Mouse (Mus musculus) midbrain, embryonic 12.5 days (tissue): Measurements from ENCODE around the gene Tnfsf13. TPM values are rescaled to one million over a fixed set of nuclear protein-coding genes. Genes with fewer than 3 reads are reported as not detected.
"Not testable (repeated sequence)": the region's sequence is repeated elsewhere in the genome, so short reads cannot be mapped to it uniquely, and the experiment has no call there.

ENCODE experiments used
- ATAC-seq: fragments of 200-750 bp; cut with Nextera tagmentation; 2 replicates; pipeline ENCODE4 v1.8.0; 2017; ENCODE audit warnings: low read depth, moderate TSS enrichment, moderate library complexity; ENCODE audit not compliant: low FRiP score
- H3K27ac ChIP-seq: fragments of 300-500 bp; sonication (generic); replicated peaks from 2 replicates; pipeline ENCODE4 v1.5.1; 2016; ENCODE audit warnings: mild to moderate bottlenecking
- H3K27me3 ChIP-seq: fragments of 300-500 bp; sonication (generic); 2 replicates; pipeline ENCODE4 v1.6.1; 2016; ENCODE audit warnings: mild to moderate bottlenecking
- H3K36me3 ChIP-seq: fragments of 300-500 bp; sonication (generic); 2 replicates; pipeline ENCODE4 v1.6.1; 2016
- H3K4me1 ChIP-seq: fragments of 300-500 bp; sonication (generic); 2 replicates; pipeline ENCODE4 v1.6.1; 2016
- H3K4me2 ChIP-seq: fragments of 300-500 bp; sonication (generic); replicated peaks from 2 replicates; pipeline ENCODE4 v1.6.1; 2016; ENCODE audit warnings: mild to moderate bottlenecking, moderate library complexity
- H3K4me3 ChIP-seq: fragments of 300-500 bp; sonication (generic); 2 replicates; pipeline ENCODE4 v1.5.1; 2016; ENCODE audit warnings: mild to moderate bottlenecking
- H3K9ac ChIP-seq: fragments of 300-500 bp; sonication (generic); replicated peaks from 2 replicates; pipeline ENCODE4 v1.6.1; 2016; ENCODE audit warnings: mild to moderate bottlenecking, moderate library complexity
- H3K9me3 ChIP-seq: fragments of 300-500 bp; sonication (generic); 2 replicates; pipeline ENCODE4 v1.6.1; 2016; ENCODE audit warnings: mild to moderate bottlenecking
- WGBS: fragments of 180-500 bp; shearing (Covaris S2); methylation state at CpG from one replicate; pipeline ENCODE4 v1.1.7; 2016; 5-methylcytosine and 5-hydroxymethylcytosine counted together
- polyA plus RNA-seq: library from polyadenylated mRNA; unstranded; fragments of >200 nt; fragmentation: Nextera tagmentation; extraction: Ambion mirVana; gene quantifications from 2 replicates; pipeline ENCODE4 v1.2.1, GENCODE M21; 2016

Tnfsf13 gene
- polyA plus RNA-seq, 1 experiment from 2014 or later: 0.77 TPM

- no peak overlapping the region for H3K9ac ChIP-seq
- ATAC-seq: no peak
- no peaks in the 10 kb centered on the region for H3K27me3 ChIP-seq
- H3K4me1 ChIP-seq: no peaks in the 10 kb centered on the region
- H3K27ac ChIP-seq: no peak overlapping the region
- H3K9me3 ChIP-seq: no peaks in the 10 kb centered on the region
- WGBS: 81% methylated on average over 20 of the region's 20 CpGs
- H3K4me2 ChIP-seq: no peak overlapping the region
- H3K36me3 ChIP-seq: no peaks in the 10 kb centered on the region
- no peak overlapping the region for H3K4me3 ChIP-seq
These were observed 27.5 kb upstream of the Tnfsf13 start for GRCm38 (mm10) chr11:69712954-69713672.

GRCm38 (mm10) chr11:69711082-69711481, 25.5 kb upstream of the Tnfsf13 start:
- WGBS: 81% methylated on average over 2 of the region's 2 CpGs

GRCm38 (mm10) chr11:69710470-69710869, 24.9 kb upstream of the Tnfsf13 start:
- Histone ChIP-seq H3K27me3 (no peaks in the 10 kb centered on the region), H3K4me1 (no peaks in the 10 kb centered on the region), H3K9ac (no peak overlapping the region), H3K9me3 (no peaks in the 10 kb centered on the region), H3K36me3 (no peaks in the 10 kb centered on the region), H3K27ac (no peak overlapping the region), H3K4me3 (no peak overlapping the region), H3K4me2 (no peak overlapping the region)
- WGBS: 72% methylated on average over 3 of the region's 3 CpGs
- ATAC-seq: no peak

More at GRCm38 (mm10) chr11:69711082-69711481, 25.5 kb upstream of the Tnfsf13 start:
- no peak overlapping the region for H3K4me2 ChIP-seq
- H3K9me3 ChIP-seq: no peaks in the 10 kb centered on the region
- H3K4me3 ChIP-seq: no peak overlapping the region
- H3K27me3 ChIP-seq: no peaks in the 10 kb centered on the region
- no peak overlapping the region for H3K9ac ChIP-seq
- no peak overlapping the region for H3K27ac ChIP-seq
- no peaks in the 10 kb centered on the region for H3K36me3 ChIP-seq
- H3K4me1 ChIP-seq: no peaks in the 10 kb centered on the region
- no peak for ATAC-seq

- no peaks in the 10 kb centered on the region for H3K9me3 ChIP-seq
- ATAC-seq: no peak
- peak overlapping the region; percentile 21; the same call in 1 of the 2 replicates for H3K27ac ChIP-seq
- H3K4me2 ChIP-seq: no peak overlapping the region
- H3K36me3 ChIP-seq: no peaks in the 10 kb centered on the region
- no peak overlapping the region for H3K9ac ChIP-seq
- H3K4me1 ChIP-seq: no peaks in the 10 kb centered on the region
- H3K27me3 ChIP-seq: no peaks in the 10 kb centered on the region
- H3K4me3 ChIP-seq: no peak overlapping the region
- WGBS: 52% methylated on average over 11 of the region's 11 CpGs
These were observed 24.2 kb upstream of the Tnfsf13 start for GRCm38 (mm10) chr11:69709554-69710446.

- WGBS: 82% methylated on average over 3 of the region's 3 CpGs
These were observed 23.2 kb upstream of the Tnfsf13 start for GRCm38 (mm10) chr11:69708614-69709265.

GRCm38 (mm10) chr11:69707873-69708381, 22.3 kb upstream of the Tnfsf13 start:
- Histone ChIP-seq H3K4me2 (no peak overlapping the region), H3K36me3 (no peaks in the 10 kb centered on the region), H3K4me1 (no peaks in the 10 kb centered on the region), H3K27me3 (no peaks in the 10 kb centered on the region), H3K4me3 (no peak overlapping the region), H3K27ac (no peak overlapping the region), H3K9me3 (no peaks in the 10 kb centered on the region), H3K9ac (no peak overlapping the region)
- no peak for ATAC-seq
- 92% methylated on average over 4 of the region's 4 CpGs for WGBS

More at GRCm38 (mm10) chr11:69708614-69709265, 23.2 kb upstream of the Tnfsf13 start:
- Histone ChIP-seq H3K27me3 (no peaks in the 10 kb centered on the region), H3K4me1 (no peaks in the 10 kb centered on the region), H3K9me3 (no peaks in the 10 kb centered on the region), H3K27ac (no peak overlapping the region), H3K4me2 (no peak overlapping the region), H3K9ac (no peak overlapping the region), H3K36me3 (no peaks in the 10 kb centered on the region), H3K4me3 (no peak overlapping the region)
- ATAC-seq: no peak

- Histone ChIP-seq H3K27ac (no peak overlapping the region), H3K9ac (no peak overlapping the region), H3K27me3 (no peaks in the 10 kb centered on the region), H3K4me2 (no peak overlapping the region), H3K36me3 (no peaks in the 10 kb centered on the region), H3K4me1 (no peaks in the 10 kb centered on the region), H3K9me3 (no peaks in the 10 kb centered on the region), H3K4me3 (no peak overlapping the region)
- ATAC-seq: no peak
- WGBS: 85% methylated on average over 4 of the region's 4 CpGs
These were observed 21.9 kb upstream of the Tnfsf13 start for GRCm38 (mm10) chr11:69707480-69707847.

GRCm38 (mm10) chr11:69706775-69707479, 21.3 kb upstream of the Tnfsf13 start:
- ATAC-seq: no peak
- Histone ChIP-seq H3K36me3 (no peaks in the 10 kb centered on the region), H3K4me1 (no peaks in the 10 kb centered on the region), H3K4me3 (no peak overlapping the region), H3K27ac (no peak overlapping the region), H3K9me3 (no peaks in the 10 kb centered on the region), H3K27me3 (no peaks in the 10 kb centered on the region), H3K4me2 (no peak overlapping the region), H3K9ac (no peak overlapping the region)
- WGBS: 53% methylated on average over 6 of the region's 6 CpGs

GRCm38 (mm10) chr11:69704613-69705010, 19.0 kb upstream of the Tnfsf13 start:
- Histone ChIP-seq H3K36me3 (no peaks in the 10 kb centered on the region), H3K4me2 (no peak overlapping the region), H3K9me3 (no peaks in the 10 kb centered on the region), H3K27me3 (no peaks in the 10 kb centered on the region), H3K4me3 (no peak overlapping the region), H3K4me1 (no peaks in the 10 kb centered on the region), H3K27ac (no peak overlapping the region), H3K9ac (no peak overlapping the region)
- WGBS: 52% methylated on average over 2 of the region's 2 CpGs
- no peak for ATAC-seq

GRCm38 (mm10) chr11:69703814-69704612, 18.4 kb upstream of the Tnfsf13 start:
- no peaks in the 10 kb centered on the region for H3K36me3 ChIP-seq
- no peak overlapping the region for H3K4me2 ChIP-seq
- no peak for ATAC-seq
- no peak overlapping the region for H3K27ac ChIP-seq
- 73% methylated on average over 8 of the region's 8 CpGs for WGBS
- H3K9ac ChIP-seq: no peak overlapping the region
- no peaks in the 10 kb centered on the region for H3K27me3 ChIP-seq
- H3K4me1 ChIP-seq: no peaks in the 10 kb centered on the region
- no peak overlapping the region for H3K4me3 ChIP-seq
- no peaks in the 10 kb centered on the region for H3K9me3 ChIP-seq

- H3K9ac ChIP-seq, H3K4me3 ChIP-seq, H3K4me2 ChIP-seq, H3K27me3 ChIP-seq, H3K4me1 ChIP-seq, H3K9me3 ChIP-seq, ATAC-seq, H3K36me3 ChIP-seq, H3K27ac ChIP-seq: not testable (repeated sequence)
- WGBS: 74% methylated on average over 2 of the region's 3 CpGs
These were observed 17.8 kb upstream of the Tnfsf13 start for GRCm38 (mm10) chr11:69703381-69703780.
